Comparison of ENCODE assay signal across 10 mouse cellular contexts in genomic region chr5:23992876-23993552, GRCm38 (mm10). TPM values are rescaled to one million over a fixed set of nuclear protein-coding genes. Genes with fewer than 3 reads are reported as not detected.
A peak's percentile ranks its signal among the peaks of the same experiment; 100 is the strongest.
DNase-seq lines count a peak whose midpoint lies in the region; ATAC-seq and TF ChIP-seq lines count a peak whose summit lies in the region.
"Had no signal": no experiment of that assay in that cellular context is flagged by ENCODE, and none has a peak within 500 bp of the region (broad histone marks: within the 10 kb centered on the region; RNA-seq: fewer than 3 reads in every experiment).

No protein-coding gene starts in this region.

- TF ChIP-seq CTCF in lung, postnatal 0 days (IDR thresholded peaks at IDR 0.05) = no peak
- no peak for TF ChIP-seq CTCF in stomach, postnatal 0 days (IDR thresholded peaks at IDR 0.05; ENCODE audit: low read depth)

- no peaks in the 10 kb centered on the region for H3K27me3 ChIP-seq in embryonic facial prominence, embryonic 14.5 days (replicated peaks; ENCODE audit: control insufficient read depth, insufficient read depth, low read length)
- H3K27me3 ChIP-seq in heart, embryonic 15.5 days = no peaks in the 10 kb centered on the region
- H3K27me3 ChIP-seq in lung, postnatal 0 days (replicated peaks; ENCODE audit: insufficient read depth, low read length) = no peaks in the 10 kb centered on the region
- no peaks in the 10 kb centered on the region for H3K27me3 ChIP-seq in stomach, postnatal 0 days (ENCODE audit: control insufficient read depth, insufficient read depth, low read length)

- no peak overlapping the region for H3K4me3 ChIP-seq in embryonic facial prominence, embryonic 14.5 days (ENCODE audit: low read depth, low read length)
- no peak overlapping the region for H3K4me3 ChIP-seq in heart, embryonic 15.5 days
- H3K4me3 ChIP-seq in lung, postnatal 0 days (ENCODE audit: low read depth, low read length) = no peak overlapping the region
- H3K4me3 ChIP-seq in stomach, postnatal 0 days (ENCODE audit: low read depth, low read length) = no peak overlapping the region
- H3K4me3 ChIP-seq: erythroblast, embryonic 14.5 days had no signal

- 16% methylated on average over 5 of the region's 5 CpGs for WGBS in embryonic facial prominence, embryonic 14.5 days
- WGBS in heart, embryonic 15.5 days = 44% methylated on average over 5 of the region's 5 CpGs
- WGBS in lung, postnatal 0 days = 43% methylated on average over 5 of the region's 5 CpGs
- WGBS in stomach, postnatal 0 days = 55% methylated on average over 5 of the region's 5 CpGs

- no peak for TF ChIP-seq EP300 in lung, postnatal 0 days (IDR thresholded peaks at IDR 0.05)
- no peak for TF ChIP-seq EP300 in stomach, postnatal 0 days (optimal IDR thresholded peaks at IDR 0.05)

- DNase-seq in gastrocnemius, adult 18-20 months (ENCODE audit: low spot score) = peak; percentile 13
- no peak for DNase-seq in gastrocnemius, adult 8-10 months (ENCODE audit: low spot score in 2 of 2)
- DNase-seq in embryonic facial prominence, embryonic 14.5 days (ENCODE audit: low spot score) = peak; percentile 93
- DNase-seq in kidney, postnatal 14 days = peak; percentile 79
- DNase-seq in lung, postnatal 0 days (ENCODE audit: low spot score) = peak; percentile 64
- no peak for DNase-seq in stomach, postnatal 0 days (ENCODE audit: low spot score)
- DNase-seq in thymus, postnatal 4 days = no peak

- ATAC-seq in embryonic facial prominence, embryonic 14.5 days (ENCODE audit: low read depth) = peak; percentile 93
- ATAC-seq in heart, embryonic 15.5 days (replicated peaks; ENCODE audit: insufficient number of reproducible peaks, insufficient read depth, low FRiP score, low read depth) = peak; percentile 60; the same call in 1 of the 2 replicates
- peak; percentile 64 for ATAC-seq in lung, postnatal 0 days
- ATAC-seq in stomach, postnatal 0 days (ENCODE audit: low FRiP score, low TSS enrichment) = no peak

- H3K9ac ChIP-seq in embryonic facial prominence, embryonic 14.5 days (ENCODE audit: low read depth, low read length) = no peak overlapping the region
- no peak overlapping the region for H3K9ac ChIP-seq in heart, embryonic 15.5 days
- no peak overlapping the region for H3K9ac ChIP-seq in lung, postnatal 0 days (replicated peaks; ENCODE audit: low read depth)
- no peak overlapping the region for H3K9ac ChIP-seq in stomach, postnatal 0 days (ENCODE audit: low read length)

- H3K27ac ChIP-seq in embryonic facial prominence, embryonic 14.5 days (replicated peaks; ENCODE audit: low read depth, low read length) = peak overlapping the region; percentile 58
- peak overlapping the region; percentile 77 for H3K27ac ChIP-seq in heart, embryonic 15.5 days
- H3K27ac ChIP-seq in lung, postnatal 0 days (ENCODE audit: low read length) = 0 out of 2 replicates have a peak overlapping the region, but pooled peaks have one; percentile 16
- H3K27ac ChIP-seq in stomach, postnatal 0 days (replicated peaks) = 0 out of 2 replicates have a peak overlapping the region, but pooled peaks have one; percentile 24
- H3K27ac ChIP-seq: macrophage had no signal

- H3K9me3 ChIP-seq in embryonic facial prominence, embryonic 14.5 days (ENCODE audit: control insufficient read depth, low read length) = no peaks in the 10 kb centered on the region
- H3K9me3 ChIP-seq in heart, embryonic 15.5 days (replicated peaks) = no peaks in the 10 kb centered on the region
- no peaks in the 10 kb centered on the region for H3K9me3 ChIP-seq in lung, postnatal 0 days (ENCODE audit: low read length)
- H3K9me3 ChIP-seq in stomach, postnatal 0 days (ENCODE audit: control insufficient read depth, low read length) = no peaks in the 10 kb centered on the region

- H3K36me3 ChIP-seq in embryonic facial prominence, embryonic 14.5 days (ENCODE audit: control insufficient read depth, insufficient read depth, low read length) = 0 out of 2 replicates have a peak, but pooled peaks cover under 1% of the 10 kb centered on the region
- H3K36me3 ChIP-seq in heart, embryonic 15.5 days = no peaks in the 10 kb centered on the region
- no peaks in the 10 kb centered on the region for H3K36me3 ChIP-seq in lung, postnatal 0 days (ENCODE audit: insufficient read depth, low read length)
- H3K36me3 ChIP-seq in stomach, postnatal 0 days (ENCODE audit: control insufficient read depth, insufficient read depth, low read length) = no peaks in the 10 kb centered on the region

- H3K4me2 ChIP-seq in embryonic facial prominence, embryonic 14.5 days (ENCODE audit: low read depth, low read length) = peak overlapping the region; percentile 17; the same call in 1 of the 2 replicates
- H3K4me2 ChIP-seq in heart, embryonic 15.5 days = peak overlapping the region; percentile 23; the same call in 1 of the 2 replicates
- H3K4me2 ChIP-seq in lung, postnatal 0 days (replicated peaks; ENCODE audit: low read depth, low read length) = no peak overlapping the region
- no peak overlapping the region for H3K4me2 ChIP-seq in stomach, postnatal 0 days (replicated peaks; ENCODE audit: low read depth)

- peaks cover 13% of the 10 kb centered on the region for H3K4me1 ChIP-seq in embryonic facial prominence, embryonic 14.5 days (ENCODE audit: control insufficient read depth, insufficient read depth, low read length)
- peaks cover 25% of the 10 kb centered on the region for H3K4me1 ChIP-seq in heart, embryonic 15.5 days (replicated peaks)
- H3K4me1 ChIP-seq in lung, postnatal 0 days (ENCODE audit: insufficient read depth, low read depth, low read length) = no peaks in the 10 kb centered on the region
- H3K4me1 ChIP-seq in stomach, postnatal 0 days (replicated peaks; ENCODE audit: control insufficient read depth, insufficient read depth) = no peaks in the 10 kb centered on the region

RNA-seq across cellular contexts. Expression of gene Fam126a, which starts 37.5 kb away (rescaled TPM):
- total RNA-seq in gastrocnemius, adult 18-20 months (2021) = 1 to 10 TPM; 5.2 to 6.1 TPM
- total RNA-seq in gastrocnemius, adult 8-10 months (2022) = 1 to 10 TPM; 4.1 to 5.9 (median 4.7) TPM
- 38.4 and 40.2 TPM in 2 replicates for polyA plus RNA-seq in embryonic facial prominence, embryonic 14.5 days (2014; fragmentation: Nextera tagmentation; extraction: Ambion mirVana)
- 33.9 and 34.5 TPM in 2 replicates for polyA plus RNA-seq in heart, embryonic 15.5 days (2015; fragmentation: Nextera tagmentation; extraction: Ambion mirVana)
- 11.5 and 12.4 TPM in 2 replicates for polyA plus RNA-seq in lung, postnatal 0 days (2015; fragmentation: Nextera tagmentation; extraction: Ambion mirVana)
- polyA plus RNA-seq in stomach, postnatal 0 days (2015; fragmentation: Nextera tagmentation; extraction: Ambion mirVana) = 4.9 and 5.0 TPM in 2 replicates

Comparison
In these comparisons a context has a peak if more than half of its experiments do, and no peak if none do; other contexts are left out.
1. DNase-seq: peak in gastrocnemius, adult 18-20 months (single experiment), embryonic facial prominence, embryonic 14.5 days (single experiment), kidney, postnatal 14 days (single experiment) and lung, postnatal 0 days (single experiment); none in gastrocnemius, adult 8-10 months (0 of 2), stomach, postnatal 0 days (single experiment) and thymus, postnatal 4 days (single experiment).
2. H3K27ac ChIP-seq: peak in every context shown above with its lines; median percentile 77 in heart, embryonic 15.5 days; 58 in embryonic facial prominence, embryonic 14.5 days; 24 in stomach, postnatal 0 days; 16 in lung, postnatal 0 days.
3. H3K4me2 ChIP-seq: peak in embryonic facial prominence, embryonic 14.5 days (single experiment) and heart, embryonic 15.5 days (single experiment); none in lung, postnatal 0 days (single experiment) and stomach, postnatal 0 days (single experiment).